Mouse (Mus musculus) thymus, adult 2 months (tissue): ENCODE data around the gene Man1a. TPM values are rescaled to one million over a fixed set of nuclear protein-coding genes. Genes with fewer than 3 reads are reported as not detected.

ENCODE experiments used
- DNase-seq: peaks from one replicate; pipeline ENCODE4 v3.0.0; 2021
- H3K27ac ChIP-seq: fragments of 200-500 bp; 2 replicates; pipeline ENCODE4 v1.5.1; 2012; ENCODE audit warnings: low read length, control low read depth; ENCODE audit not compliant: control insufficient read depth, insufficient read depth
- H3K27me3 ChIP-seq: fragments of 200-500 bp; 2 replicates; pipeline ENCODE4 v1.6.1; 2012; ENCODE audit warnings: mild to moderate bottlenecking, low read length, moderate library complexity, mixed read lengths; ENCODE audit not compliant: control insufficient read depth, insufficient read depth
- H3K36me3 ChIP-seq: fragments of 200-500 bp; 2 replicates; pipeline ENCODE4 v1.6.1; 2012; ENCODE audit warnings: mild to moderate bottlenecking, low read length, moderate library complexity; ENCODE audit not compliant: control insufficient read depth, insufficient read depth
- H3K4me1 ChIP-seq: fragments of 200-500 bp; replicated peaks from 2 replicates; pipeline ENCODE4 v1.6.1; 2012; ENCODE audit warnings: low read length; ENCODE audit not compliant: control insufficient read depth, insufficient read depth
- H3K4me3 ChIP-seq: fragments of 200-500 bp; 2 replicates; pipeline ENCODE4 v1.5.1; 2012; ENCODE audit warnings: mild to moderate bottlenecking, low read length, control low read depth, moderate library complexity; ENCODE audit not compliant: control insufficient read depth, insufficient read depth
- CTCF ChIP-seq: fragments of 200-500 bp; IDR thresholded peaks from 2 replicates; pipeline ENCODE4 v1.5.1; 2012; ENCODE audit warnings: mild to moderate bottlenecking, control low read depth, low read length, moderate library complexity, borderline replicate concordance; ENCODE audit not compliant: control insufficient read depth, poor library complexity, insufficient read depth; ENCODE audit errors: extremely low read depth
- POLR2A ChIP-seq: fragments of 200-500 bp; IDR thresholded peaks from 2 replicates; pipeline ENCODE4 v1.6.1; 2012; ENCODE audit warnings: mild to moderate bottlenecking, low read length, control low read depth, moderate library complexity; ENCODE audit not compliant: control insufficient read depth, poor library complexity, insufficient read depth; ENCODE audit errors: extremely low read depth
- WGBS: fragments of 180-500 bp; shearing (Covaris S2); methylation state at CpG from one replicate; pipeline ENCODE4 v1.1.7; 2018; 5-methylcytosine and 5-hydroxymethylcytosine counted together
- polyA plus RNA-seq: library from polyadenylated mRNA; depleted of rRNA; stranded (reverse); fragments of >200 nt; gene quantifications from 2 replicates; pipeline ENCODE4 v1.2.3, GENCODE M21; 2012

The Man1a gene
- polyA plus RNA-seq, 1 experiment = 26.5 TPM

- no peak for DNase-seq
- no peak overlapping the region for H3K27ac ChIP-seq
- TF ChIP-seq CTCF (no peak), POLR2A (no peak)
- WGBS = 92% methylated on average over 4 of the region's 4 CpGs
- H3K4me3 ChIP-seq = no peak overlapping the region
- H3K27me3 ChIP-seq = no peaks in the 10 kb centered on the region
- H3K4me1 ChIP-seq = no peaks in the 10 kb centered on the region
- peaks cover 39% of the 10 kb centered on the region for H3K36me3 ChIP-seq
Observed at GRCm38 (mm10) chr10:53929722-53930500, 146.5 kb downstream of the Man1a start.

DNA sequence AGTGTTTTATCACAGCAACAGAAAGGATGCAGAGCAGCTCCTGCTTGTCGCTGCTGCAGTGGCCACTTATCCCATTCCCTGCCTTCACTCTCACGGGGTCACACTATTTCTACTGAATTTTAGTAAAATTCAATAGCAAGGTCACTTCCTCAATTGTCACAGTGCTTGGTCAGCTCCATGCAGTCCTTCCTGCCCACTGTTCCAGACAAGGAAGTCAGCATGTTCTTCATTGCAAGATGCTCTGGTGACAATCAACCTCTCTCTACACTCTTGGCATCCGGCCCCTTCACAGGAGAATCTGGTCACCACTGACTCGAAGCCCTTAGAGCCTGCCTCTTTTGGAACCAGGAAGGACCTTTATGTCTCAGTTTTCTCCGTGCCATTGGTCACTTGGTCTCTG lies 148.5 kb downstream of the Man1a start:
- H3K27me3 ChIP-seq = no peaks in the 10 kb centered on the region
- no peaks in the 10 kb centered on the region for H3K4me1 ChIP-seq
- H3K27ac ChIP-seq = no peak overlapping the region
- H3K36me3 ChIP-seq = peaks cover 31% of the 10 kb centered on the region
- no peak overlapping the region for H3K4me3 ChIP-seq
- TF ChIP-seq POLR2A (no peak), CTCF (no peak)
- DNase-seq = no peak
- WGBS = 70% methylated on average over 5 of the region's 5 CpGs

DNA sequence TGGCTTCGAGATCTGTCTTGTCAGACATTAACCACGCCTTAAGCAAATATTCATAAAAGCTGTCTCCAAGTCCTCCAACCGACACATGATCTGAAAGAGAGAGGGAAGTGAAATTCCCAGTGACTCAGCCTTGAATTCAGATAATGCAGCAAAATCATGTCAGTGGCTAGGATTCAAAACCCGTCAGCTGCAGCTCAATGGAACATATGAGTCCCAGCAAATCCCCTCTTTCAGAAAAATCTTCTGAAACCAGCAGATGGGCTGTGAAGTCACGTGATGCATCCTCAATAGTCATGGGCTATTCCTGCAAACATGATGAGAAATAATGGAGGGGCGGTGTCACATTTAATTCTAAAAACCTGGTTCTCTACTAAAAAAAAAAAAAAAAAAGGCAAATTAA lies 151.0 kb downstream of the Man1a start:
- H3K27ac ChIP-seq = no peak overlapping the region
- DNase-seq = no peak
- no peak overlapping the region for H3K4me3 ChIP-seq
- no peaks in the 10 kb centered on the region for H3K27me3 ChIP-seq
- TF ChIP-seq POLR2A = no peak
- no peak for TF ChIP-seq CTCF
- 93% methylated on average over 6 of the region's 6 CpGs for WGBS
- peaks cover 25% of the 10 kb centered on the region; the same call in 1 of the 2 replicates for H3K36me3 ChIP-seq
- H3K4me1 ChIP-seq = no peaks in the 10 kb centered on the region

GRCm38 (mm10) chr10:53922236-53922635 lies 154.2 kb downstream of the Man1a start:
- H3K36me3 ChIP-seq = peaks cover 41% of the 10 kb centered on the region; the same call in 1 of the 2 replicates
- H3K27me3 ChIP-seq = no peaks in the 10 kb centered on the region
- no peak overlapping the region for H3K27ac ChIP-seq
- no peak for DNase-seq
- TF ChIP-seq CTCF (no peak), POLR2A (no peak)
- no peak overlapping the region for H3K4me3 ChIP-seq
- 94% methylated on average over 3 of the region's 3 CpGs for WGBS
- H3K4me1 ChIP-seq = no peaks in the 10 kb centered on the region

GRCm38 (mm10) chr10:53917517-53917916 lies 158.9 kb downstream of the Man1a start:
- no peak overlapping the region for H3K4me3 ChIP-seq
- H3K27ac ChIP-seq = no peak overlapping the region
- 96% methylated on average over 3 of the region's 3 CpGs for WGBS
- no peak for DNase-seq
- H3K4me1 ChIP-seq = no peaks in the 10 kb centered on the region
- no peaks in the 10 kb centered on the region for H3K27me3 ChIP-seq
- H3K36me3 ChIP-seq = peaks cover 41% of the 10 kb centered on the region
- TF ChIP-seq CTCF (no peak), POLR2A (no peak)

- Histone ChIP-seq H3K27ac (no peak overlapping the region), H3K4me3 (no peak overlapping the region), H3K4me1 (no peaks in the 10 kb centered on the region), H3K27me3 (no peaks in the 10 kb centered on the region), H3K36me3 (peaks cover 37% of the 10 kb centered on the region)
- 94% methylated on average over 6 of the region's 6 CpGs for WGBS
- no peak for TF ChIP-seq POLR2A
- TF ChIP-seq CTCF = no peak
- no peak for DNase-seq
Observed at GRCm38 (mm10) chr10:53915719-53916118, 160.7 kb downstream of the Man1a start.

- no peak for TF ChIP-seq CTCF
- TF ChIP-seq POLR2A = no peak
Observed at GRCm38 (mm10) chr10:53914974-53915609, 161.3 kb downstream of the Man1a start.

More at GRCm38 (mm10) chr10:53914974-53915609, 161.3 kb downstream of the Man1a start:
- no peak overlapping the region for H3K4me3 ChIP-seq
- no peak for DNase-seq
- no peaks in the 10 kb centered on the region for H3K4me1 ChIP-seq
- 98% methylated on average over 8 of the region's 8 CpGs for WGBS
- H3K27me3 ChIP-seq = no peaks in the 10 kb centered on the region
- H3K36me3 ChIP-seq = peaks cover 34% of the 10 kb centered on the region
- H3K27ac ChIP-seq = no peak overlapping the region
